Mouse (Mus musculus): Measurements from ENCODE around the gene Zfand2a. TPM values are rescaled to one million over a fixed set of nuclear protein-coding genes. Genes with fewer than 3 reads are reported as not detected.

Gene Zfand2a
- total RNA-seq, 2 experiments from 2014 or later = 63.6 to 67.6 TPM

- intact Hi-C loops (cut with DNase I) = no loop called here
Observed at GRCm38 (mm10) chr5:139437769-139438168, 46.6 kb downstream of the Zfand2a start.

GRCm38 (mm10) chr5:139434940-139435339 lies 49.4 kb downstream of the Zfand2a start:
- intact Hi-C loops (cut with DNase I) = no loop called here
- peak; percentile 78 to 79 for DNase-seq (ENCODE audit: low spot score in 2 of 2)

More at GRCm38 (mm10) chr5:139437769-139438168, 46.6 kb downstream of the Zfand2a start:
- no peak for DNase-seq (ENCODE audit: low spot score in 2 of 2)

GRCm38 (mm10) chr5:139433842-139434568 lies 50.3 kb downstream of the Zfand2a start:
- DNase-seq (ENCODE audit: low spot score in 2 of 2) = no peak
- intact Hi-C loops (cut with DNase I) = no loop called here

- DNase-seq (ENCODE audit: low spot score in 2 of 2) = no peak
- intact Hi-C loops (cut with DNase I) = no loop called here
Observed at GRCm38 (mm10) chr5:139432747-139433508, 51.4 kb downstream of the Zfand2a start.

GRCm38 (mm10) chr5:139432333-139432732 lies 52.0 kb downstream of the Zfand2a start:
- intact Hi-C loops (cut with DNase I) = no loop called here
- DNase-seq (ENCODE audit: low spot score in 2 of 2) = no peak

GRCm38 (mm10) chr5:139429818-139430341 lies 54.5 kb downstream of the Zfand2a start:
- intact Hi-C loops (cut with DNase I) = no loop called here
- no peak for DNase-seq (ENCODE audit: low spot score in 2 of 2)

- DNase-seq (ENCODE audit: low spot score in 2 of 2) = no peak
- intact Hi-C loops (cut with DNase I) = no loop called here
Observed at GRCm38 (mm10) chr5:139427989-139428388, 56.4 kb downstream of the Zfand2a start.

GRCm38 (mm10) chr5:139427001-139427400 lies 57.3 kb downstream of the Zfand2a start:
- DNase-seq (ENCODE audit: low spot score in 2 of 2) = no peak
- intact Hi-C loops (cut with DNase I) = no loop called here

- intact Hi-C loops (cut with DNase I) = no loop called here
- no peak for DNase-seq (ENCODE audit: low spot score in 2 of 2)
Observed at GRCm38 (mm10) chr5:139425198-139425597, 59.2 kb downstream of the Zfand2a start.

- intact Hi-C loops (cut with DNase I) = no loop called here
- no peak for DNase-seq (ENCODE audit: low spot score in 2 of 2)
Observed at GRCm38 (mm10) chr5:139423026-139423865, 61.1 kb downstream of the Zfand2a start, which contains the start of gene Gper1. Gper1 (plus strand) TSS chr5:139423151.

Other genes starting within 250 kb of the Zfand2a start
- gene Get4, start 232.2 kb downstream of the Zfand2a start, total RNA-seq (2021) = 10 to 100 TPM; 51.5 to 52.9 TPM
- gene Adap1, start 158.9 kb downstream of the Zfand2a start, total RNA-seq (2021) = 100 to 1,000 TPM; 260 to 316 TPM
- gene Cox19, start 133.1 kb downstream of the Zfand2a start, total RNA-seq (2021) = 10 to 100 TPM; 65.7 to 74.4 TPM
- not detected for gene Cyp2w1, start 131.9 kb downstream of the Zfand2a start, total RNA-seq (2021)
- 10 to 100 TPM; 13.5 to 14.0 TPM for gene Gpr146, start 106.9 kb downstream of the Zfand2a start, total RNA-seq (2021)
- gene C130050O18Rik, start 79.3 kb downstream of the Zfand2a start, total RNA-seq (2021) = under 1 TPM in 1 of 2 experiments, not detected in 1; 0.27 TPM
- gene Gper1, start 61.4 kb downstream of the Zfand2a start, total RNA-seq (2021) = 1 to 10 TPM; 2.9 to 3.3 TPM
- 10 to 100 TPM; 15.3 to 17.0 TPM for gene 3110082I17Rik, start 24.0 kb downstream of the Zfand2a start, total RNA-seq (2021)
- gene Uncx, start 58.9 kb upstream of the Zfand2a start, total RNA-seq (2021) = under 1 TPM in 1 of 2 experiments, not detected in 1; 0.20 TPM